Mouse (Mus musculus) large intestine, adult 2 months (tissue): Measurements from ENCODE around the gene Adgre5. TPM values are rescaled to one million over a fixed set of nuclear protein-coding genes. Genes with fewer than 3 reads are reported as not detected.

Source experiments
- DNase-seq: peaks from one replicate; pipeline ENCODE4 v3.0.0-alpha.2; 2012; ENCODE audit warnings: low read depth, low spot score
- WGBS: fragments of 180-500 bp; shearing (Covaris S2); methylation state at CpG from one replicate; pipeline ENCODE4 v1.1.7; 2018; 5-methylcytosine and 5-hydroxymethylcytosine counted together
- polyA plus RNA-seq: library from polyadenylated mRNA; depleted of rRNA; stranded (reverse); fragments of >200 nt; gene quantifications from 2 replicates; pipeline ENCODE4 v1.2.3, GENCODE M21; 2012; rRNA removed

Gene Adgre5
- 55.1 and 68.0 TPM in 2 replicates for polyA plus RNA-seq

DNA sequence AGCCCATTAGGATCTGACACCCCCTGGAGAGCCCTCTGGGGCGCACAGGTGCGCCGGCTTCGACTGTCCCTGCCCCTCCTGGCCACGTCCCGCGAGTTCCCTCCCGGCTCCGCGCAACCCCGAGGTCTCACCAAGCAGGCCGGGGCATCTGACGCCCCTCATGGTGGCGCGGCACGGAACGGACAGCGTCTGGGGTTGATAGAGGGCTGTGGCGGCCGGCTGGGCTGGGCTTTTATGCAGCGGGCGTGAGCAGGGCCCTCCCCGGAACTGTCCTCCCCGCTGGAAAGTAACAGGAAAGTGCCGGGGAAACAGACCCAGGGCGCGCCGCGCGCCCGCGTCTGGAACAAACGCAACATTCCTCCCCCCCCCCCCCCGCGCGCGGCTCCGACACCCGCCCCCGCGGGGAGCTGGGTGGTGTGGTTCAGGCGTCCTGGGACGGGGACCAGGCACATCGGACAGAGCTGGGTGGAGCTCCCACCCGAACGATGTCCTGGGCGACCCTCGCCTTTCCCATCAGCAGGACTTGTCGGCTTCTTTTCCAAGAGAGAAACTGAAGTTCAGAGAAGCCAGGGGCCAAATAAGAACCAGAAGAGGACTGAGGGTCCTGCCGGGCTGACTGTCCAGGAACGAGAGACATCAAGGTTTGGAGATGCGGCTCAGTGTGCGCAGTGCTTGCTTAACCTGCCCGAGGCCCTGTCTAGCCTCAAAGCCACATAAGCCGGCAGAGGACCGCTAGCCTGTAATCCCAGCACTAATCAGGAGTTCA, at the start of gene Adgre5:
Gene Adgre5, minus strand, starts transcription at position 351 of the 766 bp plus-strand sequence.
- WGBS, result 7% methylated on average over 42 of the region's 56 CpGs
- DNase-seq, result no peak

DNA sequence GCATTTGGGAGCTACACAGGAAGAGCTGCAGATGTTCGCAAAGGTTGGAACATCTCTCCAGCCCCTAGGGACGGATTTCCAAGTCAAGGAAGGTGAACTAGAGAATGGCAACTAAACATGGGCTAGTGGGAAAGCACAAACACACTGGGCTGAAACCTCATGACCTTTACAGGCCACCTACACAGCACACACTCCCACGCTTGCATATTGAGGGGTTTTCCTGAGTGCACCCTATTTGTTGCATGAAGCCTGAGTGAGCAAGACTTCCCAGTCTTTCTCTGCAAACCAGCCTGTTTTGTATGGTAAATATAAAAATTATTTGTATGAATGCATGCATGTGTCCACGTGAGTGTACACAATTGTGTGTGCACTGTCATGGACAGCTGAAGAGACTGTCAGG, 48.7 kb upstream of the Adgre5 start:
- DNase-seq, result no peak
- 78% methylated on average over 4 of the region's 4 CpGs for WGBS

DNA sequence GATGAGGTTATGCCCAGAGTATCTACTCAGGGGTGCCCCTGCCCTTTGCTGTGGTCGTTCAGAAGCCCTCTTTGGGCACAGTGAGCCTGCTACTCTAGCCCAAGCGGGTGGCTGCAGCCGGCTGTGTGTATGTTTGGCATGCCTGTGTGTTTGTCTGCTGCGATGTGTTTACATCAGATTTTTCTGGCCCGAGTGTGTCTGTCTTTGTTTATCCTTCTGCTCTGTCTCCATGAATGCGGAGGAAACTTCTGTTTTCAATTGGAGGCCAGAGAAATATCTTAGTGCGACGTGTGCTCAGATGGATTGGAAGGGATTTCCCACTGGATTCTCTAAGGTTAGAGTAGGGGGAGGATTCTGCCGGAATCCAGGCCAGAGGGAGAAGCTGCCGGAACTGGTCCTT, 43.9 kb upstream of the Adgre5 start:
- no peak for DNase-seq
- WGBS, result 63% methylated on average over 10 of the region's 10 CpGs

DNA sequence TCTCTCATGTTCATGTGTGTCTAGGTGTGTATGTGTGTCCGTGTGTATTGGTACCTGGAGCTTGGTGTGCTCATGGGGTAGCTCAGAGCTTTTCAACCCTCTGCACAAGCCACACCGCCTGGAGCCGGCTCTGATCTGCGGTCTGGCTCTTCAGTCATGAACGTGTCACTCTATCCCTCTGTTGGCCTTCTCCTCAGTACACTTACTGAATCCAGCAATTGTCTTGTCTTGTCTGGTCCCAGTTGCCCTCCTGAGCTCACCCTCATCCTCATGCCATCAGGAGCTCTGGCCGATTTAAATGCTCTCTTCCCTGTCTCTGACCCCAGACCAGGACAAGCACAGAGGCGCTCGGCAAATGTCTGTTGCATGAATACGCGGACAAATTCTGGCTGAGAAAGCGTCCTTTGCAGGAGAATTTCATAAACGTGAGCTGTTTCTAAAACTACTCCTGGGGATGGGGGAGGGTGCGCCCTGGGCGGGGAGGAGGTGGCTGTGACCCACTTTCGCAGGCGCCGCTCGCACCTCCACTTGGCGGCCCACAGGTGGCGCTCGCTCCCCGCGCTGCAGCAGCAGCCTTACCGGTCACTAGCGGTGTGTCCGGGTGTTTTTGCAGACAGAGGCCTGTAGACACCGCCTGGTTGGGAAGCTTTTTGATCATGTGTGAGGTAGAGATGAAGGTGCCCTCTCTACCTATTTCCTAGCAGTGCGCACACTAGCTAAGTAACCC, 41.9 kb upstream of the Adgre5 start:
- DNase-seq, result no peak
- WGBS, result 20% methylated on average over 28 of the region's 28 CpGs

DNA sequence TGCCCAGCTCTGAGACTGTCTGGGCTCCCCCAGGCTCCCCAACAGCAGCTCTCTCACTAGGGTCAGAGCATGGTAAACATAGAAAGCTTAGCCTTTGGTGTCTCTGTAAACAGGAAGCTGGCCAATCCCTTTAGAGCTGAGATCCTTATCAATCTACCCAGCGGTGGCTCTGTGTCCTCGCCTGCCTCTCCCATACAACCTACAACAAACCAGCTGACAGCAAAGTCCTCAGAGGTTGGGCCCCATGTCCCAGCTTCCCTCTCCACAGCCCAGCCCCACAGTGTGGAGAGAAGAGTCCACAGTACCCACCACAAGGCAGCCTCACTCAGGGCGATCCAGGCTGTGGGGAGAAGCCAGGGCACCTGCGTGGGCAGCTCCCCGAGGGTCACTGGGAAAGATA, 38.5 kb upstream of the Adgre5 start:
- WGBS, result 43% methylated on average over 5 of the region's 5 CpGs
- no peak for DNase-seq

DNA sequence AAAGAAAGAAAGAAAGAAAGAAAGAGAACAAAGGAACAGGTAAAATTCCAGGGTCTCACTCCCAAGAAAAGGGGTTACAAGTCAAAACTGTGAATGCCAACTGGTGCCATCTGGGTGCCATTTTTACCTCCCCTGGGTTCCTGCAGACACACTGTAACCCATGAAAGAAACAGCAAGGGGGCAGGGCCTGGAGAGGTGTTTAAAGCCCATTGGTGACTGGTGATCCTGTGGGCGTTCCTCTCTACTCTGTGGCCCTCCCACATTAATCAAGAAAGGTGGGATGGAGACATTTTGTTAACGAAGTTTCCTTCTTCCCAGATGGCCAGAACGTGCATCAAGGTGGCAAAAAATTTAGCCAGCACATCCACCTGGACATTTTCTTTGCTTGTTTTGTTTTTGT, 36.9 kb upstream of the Adgre5 start:
- WGBS, result 85% methylated on average over 3 of the region's 3 CpGs
- no peak for DNase-seq

DNA sequence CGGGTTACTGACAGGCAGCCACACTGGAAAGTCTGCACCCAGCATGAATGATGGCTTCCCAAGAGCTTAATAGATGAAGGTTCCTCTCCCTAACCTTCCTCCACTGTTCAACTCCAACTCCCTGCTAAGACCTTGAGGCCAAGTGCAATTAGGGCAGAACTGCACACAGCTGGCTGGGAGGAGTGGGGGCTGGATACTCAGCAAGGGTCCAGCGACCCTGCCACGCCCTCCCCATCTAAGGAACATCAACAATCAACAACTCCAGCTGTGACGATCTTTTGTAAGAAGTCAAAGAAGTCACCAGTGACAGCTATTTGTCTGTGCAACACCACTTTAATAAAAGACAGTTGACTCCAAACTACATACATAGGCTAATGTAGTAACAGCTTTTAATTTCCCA, 35.5 kb upstream of the Adgre5 start:
- WGBS, result 38% methylated on average over 4 of the region's 4 CpGs
- no peak for DNase-seq

DNA sequence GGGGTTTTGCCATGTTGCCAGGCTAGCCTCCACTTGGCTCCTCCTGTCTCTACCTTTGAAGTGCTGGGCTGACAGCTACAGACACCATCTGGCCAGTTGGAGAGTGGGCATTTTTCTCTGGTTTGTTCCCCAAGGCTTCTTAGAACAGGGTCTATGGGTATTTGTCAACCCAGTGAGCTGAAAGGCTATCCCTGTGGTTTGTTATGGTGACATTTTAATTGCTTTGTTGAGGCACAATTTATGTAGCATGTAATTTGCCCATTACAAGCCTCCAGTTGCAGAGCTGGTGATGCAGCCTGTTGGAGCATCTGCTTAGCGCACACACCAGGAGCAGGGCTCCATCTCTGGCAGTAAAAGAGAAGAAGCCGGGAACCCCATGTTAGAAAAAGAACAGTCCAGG, 33.1 kb upstream of the Adgre5 start:
- DNase-seq, result no peak
- WGBS, result 87% methylated on average over 2 of the region's 2 CpGs

DNA sequence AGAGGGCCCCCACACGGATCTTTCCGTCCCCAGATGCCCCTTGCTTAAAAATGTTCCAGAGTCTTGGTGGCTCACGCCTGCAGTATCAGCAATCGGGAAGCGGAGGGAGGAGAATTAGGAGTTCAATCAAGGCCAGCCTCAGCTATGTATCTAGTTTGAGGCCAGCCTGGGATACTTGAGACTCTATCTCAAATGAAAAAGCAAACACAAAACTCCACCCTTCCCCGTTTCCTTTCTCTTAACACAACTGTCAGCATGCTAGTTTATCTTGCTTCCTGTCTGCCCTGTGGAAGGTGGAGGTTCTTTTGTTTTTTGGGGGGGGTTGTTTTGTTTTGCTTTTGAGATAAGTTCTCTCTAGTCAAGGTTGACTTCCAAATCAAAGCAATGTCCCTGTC, 32.3 kb upstream of the Adgre5 start:
- no peak for DNase-seq
- WGBS, result 38% methylated on average over 6 of the region's 6 CpGs

DNA sequence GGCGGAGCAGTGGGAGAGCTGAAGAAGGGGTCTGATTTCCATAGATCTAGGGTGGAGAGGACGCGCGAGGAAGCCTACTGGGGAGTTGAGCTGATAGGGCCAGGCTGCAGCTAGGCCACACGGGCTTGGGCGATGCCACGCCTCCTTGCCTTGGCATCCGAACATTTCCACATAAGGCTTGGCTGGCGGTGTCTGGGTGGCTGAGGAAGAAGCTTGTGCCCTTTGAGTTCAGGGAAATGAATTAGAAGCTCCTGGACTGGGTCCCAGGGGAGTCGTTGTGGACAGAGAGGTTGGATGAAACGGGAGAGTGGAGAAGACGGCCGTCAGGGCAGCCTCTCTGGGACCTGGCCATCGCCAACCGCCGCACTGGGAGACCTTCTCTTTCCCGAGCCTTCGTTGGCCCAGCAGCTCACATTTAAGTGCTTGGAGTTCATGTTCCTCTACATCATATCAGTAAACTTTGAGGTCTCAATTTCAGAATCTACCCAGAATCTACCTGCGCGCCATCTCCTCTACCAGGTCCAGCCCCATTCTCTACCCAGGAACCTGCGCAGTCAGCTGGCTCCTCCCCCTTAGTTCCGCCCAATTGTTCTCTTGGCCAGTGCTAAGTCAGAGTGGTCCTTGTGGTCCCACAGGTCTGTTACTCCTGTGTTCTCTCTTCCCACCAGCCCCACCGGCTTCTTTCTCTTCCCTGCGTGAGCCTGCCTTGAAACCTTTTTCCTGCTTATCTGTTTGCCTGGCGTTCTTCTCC, 31.8 kb upstream of the Adgre5 start:
- 16% methylated on average over 25 of the region's 25 CpGs for WGBS
- DNase-seq, result peak; percentile 55

DNA sequence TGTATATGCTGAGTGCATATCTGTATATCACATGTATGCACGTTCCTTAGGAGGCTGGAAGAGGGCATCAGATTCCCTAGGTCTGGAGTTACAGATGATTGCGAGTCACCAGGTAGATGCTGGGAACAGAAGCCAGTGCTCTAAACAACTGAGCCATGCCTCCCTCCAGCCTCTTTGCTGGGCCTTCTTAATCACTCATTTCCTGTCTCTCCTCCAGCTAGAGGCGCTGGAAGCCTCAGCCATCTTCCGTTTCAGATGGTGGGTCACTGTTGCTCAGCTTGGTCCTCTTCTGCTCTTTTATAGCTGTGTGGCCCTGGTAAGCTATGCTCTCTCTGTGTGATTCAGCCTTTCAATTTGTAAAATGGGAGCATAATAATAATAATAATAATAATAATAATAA, 30.7 kb upstream of the Adgre5 start:
- DNase-seq, result no peak
- 80% methylated on average over 4 of the region's 4 CpGs for WGBS

DNA sequence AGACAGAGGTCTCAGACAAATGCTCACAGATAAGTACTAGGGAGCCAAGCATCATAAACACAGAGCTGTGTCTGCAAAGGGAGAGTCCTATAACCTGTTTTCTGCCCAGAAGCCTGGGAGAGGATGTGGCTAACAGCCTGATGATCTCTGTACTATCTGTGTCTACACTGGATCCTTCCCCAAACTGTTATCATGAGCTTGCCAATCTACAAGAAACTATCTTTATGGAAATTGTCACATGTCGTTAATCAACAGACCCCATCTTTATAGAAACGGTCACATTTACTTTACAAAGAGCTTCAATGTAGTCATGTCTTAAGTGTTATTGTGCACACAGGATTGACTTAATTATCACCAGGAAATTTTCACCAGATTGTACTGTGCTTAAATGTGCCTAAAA, 29.5 kb upstream of the Adgre5 start:
- WGBS, result 89% methylated on average over 2 of the region's 2 CpGs
- no peak for DNase-seq

DNA sequence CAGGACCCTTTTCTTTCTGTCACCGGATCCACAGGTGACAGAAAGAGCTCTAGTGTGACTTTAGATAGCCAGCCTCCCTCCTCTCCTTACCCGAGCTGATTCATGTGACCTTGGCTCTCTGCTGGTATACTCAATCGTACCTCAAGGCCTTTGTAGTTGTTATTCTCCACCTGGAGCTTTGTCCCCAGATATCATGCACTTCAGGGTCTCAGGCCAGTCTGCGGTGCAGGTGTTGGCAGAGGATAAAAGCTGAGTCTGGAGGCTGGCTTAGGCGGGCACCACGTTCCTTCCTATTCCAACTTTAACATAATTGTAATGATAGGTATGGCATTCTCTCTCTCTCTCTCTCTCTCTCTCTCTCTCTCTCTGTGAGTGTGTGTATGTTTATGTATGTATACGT, 28.6 kb upstream of the Adgre5 start:
- 64% methylated on average over 7 of the region's 7 CpGs for WGBS
- DNase-seq, result no peak

DNA sequence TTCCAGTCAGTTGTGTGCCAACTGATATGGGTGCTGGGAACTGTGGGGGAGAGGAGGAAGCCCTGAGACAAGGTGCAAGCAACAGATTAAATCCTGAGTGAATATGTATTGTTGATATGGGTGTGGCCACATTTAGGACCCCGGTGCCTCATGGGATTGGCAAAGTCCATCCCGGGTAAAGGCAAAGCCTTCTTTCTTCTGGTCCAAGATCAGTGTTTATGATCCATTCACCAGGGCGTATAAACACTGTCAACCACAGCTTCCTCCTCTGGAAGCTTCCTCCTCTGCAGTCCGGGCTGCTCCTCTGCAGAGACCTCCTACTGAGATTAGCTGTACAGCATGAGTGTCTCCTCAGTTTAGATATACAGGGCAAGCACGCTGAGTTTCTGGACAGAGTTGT, 27.4 kb upstream of the Adgre5 start:
- DNase-seq, result peak; percentile 45
- WGBS, result 1% methylated on average over 5 of the region's 5 CpGs

DNA sequence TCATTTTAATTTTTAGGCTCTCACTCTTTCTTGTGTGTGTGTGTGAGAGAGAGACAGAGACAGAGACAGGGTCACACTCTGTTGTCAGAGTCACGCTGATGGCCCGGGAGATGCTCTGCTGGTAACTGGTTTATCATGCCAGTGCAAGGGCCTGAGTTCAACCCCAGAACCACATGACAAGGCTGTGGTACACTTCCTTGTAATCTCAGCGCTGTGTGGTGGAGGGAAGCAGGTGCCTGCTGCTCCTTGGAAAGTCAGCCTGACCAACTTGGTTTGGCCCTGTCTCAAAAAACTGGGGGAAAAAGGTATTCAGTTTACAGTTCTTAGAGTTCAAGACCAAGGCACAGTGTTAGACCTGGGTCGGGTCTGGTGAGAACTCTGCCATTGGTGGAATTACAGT, 26.3 kb upstream of the Adgre5 start:
- 79% methylated on average over 4 of the region's 4 CpGs for whole genome bisulfite sequencing
- DNase-seq, result no peak

DNA sequence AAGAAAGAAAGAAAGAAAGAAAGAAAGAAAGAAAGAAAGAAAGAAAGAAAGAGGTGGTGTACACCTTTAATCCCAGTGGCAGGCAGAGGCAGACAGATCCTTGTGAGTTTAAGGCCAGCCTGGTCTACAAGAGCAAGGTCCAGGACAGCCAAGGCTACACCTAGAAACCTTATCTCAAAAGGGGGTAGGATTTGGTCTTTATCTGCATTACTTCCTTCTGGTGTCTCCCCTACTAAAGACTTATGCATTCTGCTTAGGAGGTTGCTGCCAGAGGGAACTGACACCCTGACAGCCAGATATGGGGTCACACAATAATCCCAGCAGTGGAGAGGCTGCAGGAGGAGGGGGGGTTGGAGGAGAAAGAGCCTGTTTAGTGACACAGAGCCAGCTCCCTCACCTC, 24.5 kb upstream of the Adgre5 start:
- no peak for DNase-seq

DNA sequence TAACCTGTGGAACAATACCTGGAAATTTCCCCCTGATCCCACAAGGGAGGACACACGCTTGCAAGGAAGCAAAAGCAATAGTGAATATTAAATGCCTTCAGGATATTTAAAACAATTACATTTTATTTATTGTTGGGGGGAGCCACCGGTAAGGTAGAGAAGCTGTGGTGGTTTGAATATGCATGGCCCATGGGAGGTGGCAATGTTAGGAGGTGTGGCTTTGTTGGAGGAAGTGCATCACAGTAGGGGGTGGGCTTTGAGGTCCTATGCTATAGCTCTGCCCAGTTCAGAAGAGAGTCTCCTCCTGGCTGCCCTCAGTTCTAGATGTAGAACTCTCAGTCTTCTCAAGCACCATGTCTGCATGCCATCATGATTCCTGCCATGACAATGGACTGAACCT, 23.6 kb upstream of the Adgre5 start:
- no peak for DNase-seq
- 91% methylated on average over 2 of the region's 2 CpGs for WGBS

DNA sequence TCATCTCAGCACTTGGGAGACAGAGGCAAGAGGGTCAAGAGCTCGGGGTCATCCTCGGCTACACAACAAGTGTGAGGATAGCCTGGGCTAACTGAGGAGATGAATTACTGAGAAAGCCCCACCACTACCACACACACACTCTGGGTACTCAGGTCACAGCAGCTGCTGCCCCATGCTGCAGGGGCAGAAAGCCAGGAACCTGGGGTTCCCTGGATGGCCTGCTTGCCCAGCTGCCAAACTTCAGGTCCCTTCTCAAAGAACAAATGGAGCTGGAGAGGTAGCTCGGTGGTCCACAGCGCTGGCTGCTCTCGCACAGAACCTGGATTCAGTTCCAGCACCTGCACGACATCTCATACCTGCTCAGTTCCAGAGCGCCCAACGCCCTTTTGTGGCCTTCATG, 23.0 kb upstream of the Adgre5 start:
- no peak for DNase-seq
- WGBS, result 93% methylated on average over 8 of the region's 8 CpGs

DNA sequence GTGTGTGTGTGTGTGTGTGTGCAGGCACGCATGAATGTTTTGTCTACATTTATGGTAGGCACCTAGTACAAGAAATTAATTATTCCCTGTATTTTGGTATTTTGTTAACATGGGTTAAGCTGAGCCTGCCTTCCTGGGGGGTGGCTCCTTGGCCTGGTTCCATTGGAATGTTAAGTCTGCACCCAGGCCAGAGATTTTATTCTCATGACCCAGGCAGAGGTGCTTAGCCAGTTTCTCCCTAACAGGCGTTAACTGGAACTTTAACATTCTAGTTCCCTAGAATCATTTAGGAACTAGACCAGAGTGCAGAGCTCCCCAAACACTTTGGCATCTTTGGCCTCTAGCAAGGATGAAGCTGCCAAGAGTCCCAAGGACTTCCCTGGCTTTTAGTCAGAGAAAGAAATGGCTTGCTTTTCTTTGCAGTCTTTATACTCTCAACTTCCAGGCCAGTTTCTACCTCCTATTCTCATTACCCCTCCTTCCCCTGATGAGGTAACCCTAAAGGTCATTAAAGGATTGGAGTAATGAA, 18.2 kb upstream of the Adgre5 start:
- 62% methylated on average over 2 of the region's 2 CpGs for WGBS
- DNase-seq, result no peak

DNA sequence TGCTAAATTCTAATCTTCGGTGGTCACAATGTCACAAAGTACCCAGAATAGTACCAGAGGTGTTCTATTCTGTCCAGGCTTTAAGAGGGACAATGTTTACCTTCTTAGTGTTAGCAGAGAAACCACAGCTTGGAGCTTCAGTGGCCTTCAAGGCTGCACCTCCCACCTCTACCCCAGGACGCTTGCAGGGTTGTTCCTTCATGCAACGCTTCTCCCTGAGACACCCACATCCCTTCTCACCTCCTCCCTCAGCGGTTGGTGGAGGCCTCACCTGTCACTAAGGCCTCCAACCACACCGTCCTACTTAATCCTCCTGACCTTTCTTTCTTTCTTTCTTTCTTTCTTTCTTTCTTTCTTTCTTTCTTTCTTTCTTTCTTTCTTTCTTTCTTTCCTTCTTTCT, 17.2 kb upstream of the Adgre5 start:
- WGBS, result 72% methylated on average over 5 of the region's 5 CpGs
- DNase-seq, result no peak
